9 mouse cellular contexts compared by ENCODE assay signal in the genomic region with DNA sequence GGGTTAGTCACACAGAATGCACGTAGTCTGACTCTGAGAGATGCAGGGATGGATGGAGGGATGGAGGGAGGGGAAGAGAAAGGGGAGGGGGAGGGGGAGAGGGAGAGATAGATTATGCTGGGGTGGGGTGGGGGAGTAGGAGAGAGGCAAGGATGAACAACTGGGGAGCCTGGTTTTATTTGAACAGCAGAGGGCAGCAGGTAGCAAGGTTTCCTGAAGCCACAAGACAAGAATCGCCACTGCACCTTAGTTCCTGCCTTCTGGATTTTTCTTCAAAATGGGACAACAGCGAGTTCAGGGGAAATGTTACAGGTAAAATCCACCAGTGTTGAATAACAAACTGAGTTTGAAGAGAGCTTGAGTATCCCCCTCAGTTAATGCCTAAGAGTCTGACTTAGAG. TPM values are rescaled to one million over a fixed set of nuclear protein-coding genes. Genes with fewer than 3 reads are reported as not detected.
DNase-seq lines count a peak whose midpoint lies in the region; ATAC-seq and TF ChIP-seq lines count a peak whose summit lies in the region.
"Had no signal": no experiment of that assay in that cellular context is flagged by ENCODE, and none has a peak within 500 bp of the region (broad histone marks: within the 10 kb centered on the region; RNA-seq: fewer than 3 reads in every experiment).

No protein-coding gene starts in this region.

- H3K4me1 ChIP-seq in midbrain, embryonic 14.5 days (ENCODE audit: control insufficient read depth, insufficient read depth, low read length), result peaks cover 11% of the 10 kb centered on the region
- H3K4me1 ChIP-seq in midbrain, embryonic 16.5 days (ENCODE audit: control insufficient read depth, insufficient read depth, low read length), result peaks cover 7% of the 10 kb centered on the region
- H3K4me1 ChIP-seq in limb, embryonic 14.5 days (ENCODE audit: control insufficient read depth, insufficient read depth, low read length), result peaks cover 19% of the 10 kb centered on the region

- 33% methylated on average over 3 of the region's 3 CpGs for WGBS in midbrain, embryonic 14.5 days
- 30% methylated on average over 3 of the region's 3 CpGs for WGBS in midbrain, embryonic 16.5 days
- 27% methylated on average over 3 of the region's 3 CpGs for WGBS in limb, embryonic 14.5 days

- no peak overlapping the region for H3K4me2 ChIP-seq in midbrain, embryonic 14.5 days (ENCODE audit: low read length)
- H3K4me2 ChIP-seq in midbrain, embryonic 16.5 days (ENCODE audit: low read length), result no peak overlapping the region
- no peak overlapping the region for H3K4me2 ChIP-seq in limb, embryonic 14.5 days (replicated peaks; ENCODE audit: low read depth, low read length, severe bottlenecking)
- H3K4me2 ChIP-seq: heart, embryonic 13.5 days had no signal

- H3K4me3 ChIP-seq in midbrain, embryonic 14.5 days (replicated peaks; ENCODE audit: low read depth, low read length), result no peak overlapping the region
- no peak overlapping the region for H3K4me3 ChIP-seq in midbrain, embryonic 16.5 days (ENCODE audit: low read depth, low read length)
- no peak overlapping the region for H3K4me3 ChIP-seq in limb, embryonic 14.5 days (replicated peaks; ENCODE audit: low read length)
- H3K4me3 ChIP-seq: heart, embryonic 13.5 days had no signal

- TF ChIP-seq POLR2A in limb, embryonic 14.5 days (IDR thresholded peaks at IDR 0.05; ENCODE audit: borderline replicate concordance, extremely low read depth, insufficient read depth, insufficient read length), result no peak

- peak; percentile 22 to 73 for DNase-seq in adrenal gland, adult (ENCODE audit: inconsistent age in 2 of 2, low spot score in 1 of 2)
- DNase-seq in adrenal gland, postnatal 4 days (ENCODE audit: low spot score in 2 of 2), result no peak
- peak; percentile 76 for DNase-seq in midbrain, embryonic 14.5 days
- DNase-seq in c-Kit-positive CD71-positive TER-119-negative erythroid progenitor cells, embryonic 14.5 days (ENCODE audit: low read depth), result peak; percentile 22
- DNase-seq in heart, postnatal 14 days, result peak; percentile 52 to 75
- peak; percentile 78 for DNase-seq in limb, embryonic 14.5 days (ENCODE audit: low spot score)
- peak; percentile 43 for DNase-seq in thymus, postnatal 0 days (ENCODE audit: low spot score)

- ATAC-seq in midbrain, embryonic 14.5 days (ENCODE audit: low FRiP score, low TSS enrichment), result no peak
- no peak for ATAC-seq in midbrain, embryonic 16.5 days
- no peak for ATAC-seq in limb, embryonic 14.5 days (ENCODE audit: low FRiP score, low read depth)

- H3K9me3 ChIP-seq in midbrain, embryonic 14.5 days (ENCODE audit: control insufficient read depth, low read length), result no peaks in the 10 kb centered on the region
- no peaks in the 10 kb centered on the region for H3K9me3 ChIP-seq in midbrain, embryonic 16.5 days (replicated peaks; ENCODE audit: control insufficient read depth, low read length, poor library complexity, severe bottlenecking)
- H3K9me3 ChIP-seq in limb, embryonic 14.5 days (ENCODE audit: control insufficient read depth, low read length), result no peaks in the 10 kb centered on the region
- H3K9me3 ChIP-seq: heart, embryonic 13.5 days had no signal

- intact Hi-C loops in heart, postnatal 14 days (cut with DNase I), result no loop called here

- no peaks in the 10 kb centered on the region for H3K27me3 ChIP-seq in midbrain, embryonic 14.5 days (ENCODE audit: control insufficient read depth, insufficient read depth, low read length)
- H3K27me3 ChIP-seq in midbrain, embryonic 16.5 days (ENCODE audit: control insufficient read depth, insufficient read depth, low read depth, low read length), result no peaks in the 10 kb centered on the region
- H3K27me3 ChIP-seq in limb, embryonic 14.5 days (ENCODE audit: control insufficient read depth, insufficient read depth, low read length), result no peaks in the 10 kb centered on the region

- no peak overlapping the region for H3K9ac ChIP-seq in midbrain, embryonic 14.5 days (replicated peaks; ENCODE audit: low read length)
- no peak overlapping the region for H3K9ac ChIP-seq in midbrain, embryonic 16.5 days (ENCODE audit: low read depth, low read length)
- H3K9ac ChIP-seq in limb, embryonic 14.5 days (ENCODE audit: low read depth, low read length, severe bottlenecking), result no peak overlapping the region
- H3K9ac ChIP-seq: heart, embryonic 13.5 days had no signal

- no peak overlapping the region for H3K27ac ChIP-seq in midbrain, embryonic 14.5 days (replicated peaks; ENCODE audit: low read depth, low read length)
- no peak overlapping the region for H3K27ac ChIP-seq in midbrain, embryonic 16.5 days (ENCODE audit: low read length)
- no peak overlapping the region for H3K27ac ChIP-seq in limb, embryonic 14.5 days (replicated peaks; ENCODE audit: low read depth, low read length)
- H3K27ac ChIP-seq: heart, embryonic 13.5 days had no signal

- H3K36me3 ChIP-seq in midbrain, embryonic 14.5 days (ENCODE audit: control insufficient read depth, insufficient read depth, low read length), result peaks cover 18% of the 10 kb centered on the region
- no peaks in the 10 kb centered on the region for H3K36me3 ChIP-seq in midbrain, embryonic 16.5 days (ENCODE audit: control insufficient read depth, insufficient read depth, low read length)
- no peaks in the 10 kb centered on the region for H3K36me3 ChIP-seq in limb, embryonic 14.5 days (ENCODE audit: control insufficient read depth, insufficient read depth, low read length)
- H3K36me3 ChIP-seq: heart, embryonic 13.5 days had no signal

RNA-seq across cellular contexts. Expression of gene Umps, which starts 32.5 kb away (rescaled TPM):
- 10 to 100 TPM; 42.2 to 45.0 TPM for total RNA-seq in adrenal gland, postnatal 4 days (2021)
- polyA plus RNA-seq in midbrain, embryonic 14.5 days (2014; fragmentation: Nextera tagmentation; extraction: Ambion mirVana), result 19.7 and 28.4 TPM in 2 replicates
- polyA plus RNA-seq in midbrain, embryonic 16.5 days (2015; fragmentation: Nextera tagmentation; extraction: Ambion mirVana), result 23.5 and 24.1 TPM in 2 replicates
- 1 to 10 TPM; 9.2 TPM for total RNA-seq in heart, postnatal 14 days (2021)
- polyA plus RNA-seq in limb, embryonic 14.5 days (2012; rRNA removed), result 25.8 and 31.7 TPM in 2 replicates
- polyA plus RNA-seq in limb, embryonic 14.5 days (2014; fragmentation: Nextera tagmentation; extraction: Ambion mirVana), result 50.6 and 52.6 TPM in 2 replicates
- 46.2 and 53.2 TPM in 2 replicates for polyA plus RNA-seq in thymus, postnatal 0 days (2015; fragmentation: Nextera tagmentation; extraction: Ambion mirVana)

Comparison
In these comparisons a context has a peak if more than half of its experiments do, and no peak if none do; other contexts are left out.
1. DNase-seq: peak in adrenal gland, adult (2 of 2), midbrain, embryonic 14.5 days (single experiment), c-Kit-positive CD71-positive TER-119-negative erythroid progenitor cells, embryonic 14.5 days (single experiment), heart, postnatal 14 days (2 of 2), limb, embryonic 14.5 days (single experiment) and thymus, postnatal 0 days (single experiment); none in adrenal gland, postnatal 4 days (0 of 2).